Mouse (Mus musculus) ES-Bruce4 (cell line): ENCODE measurements at regions not wholly inside any gene's neighbourhood (a gene's known extent, or its start where the extent isn't known, plus 50 kb on each side); places are given as distances from the start of the nearest gene placed in this dataset.

Experiments
- H3K27ac ChIP-seq: 2 replicates; pipeline ENCODE4 v1.5.1; 2012; ENCODE audit warnings: low read length, inconsistent platforms; ENCODE audit not compliant: insufficient read depth
- H3K27me3 ChIP-seq: 2 replicates; pipeline ENCODE4 v1.6.1; 2012; ENCODE audit warnings: mild to moderate bottlenecking, low read length, inconsistent platforms; ENCODE audit not compliant: control insufficient read depth, poor library complexity, insufficient read depth, severe bottlenecking
- H3K36me3 ChIP-seq: 2 replicates; pipeline ENCODE4 v1.6.1; 2012; ENCODE audit warnings: inconsistent platforms, mild to moderate bottlenecking, low read length, moderate library complexity; ENCODE audit not compliant: control insufficient read depth, poor library complexity, insufficient read depth, severe bottlenecking
- H3K4me1 ChIP-seq: one replicate; pipeline ENCODE4 v1.8.1; 2011; ENCODE audit warnings: low read length; ENCODE audit not compliant: control insufficient read depth, insufficient read depth
- H3K4me3 ChIP-seq: 2 replicates; pipeline ENCODE4 v1.5.1; 2011; ENCODE audit warnings: low read depth, mild to moderate bottlenecking, low read length
- H3K9ac ChIP-seq: 2 replicates; pipeline ENCODE4 v1.6.1; 2012; ENCODE audit warnings: low read depth, mild to moderate bottlenecking, inconsistent platforms; ENCODE audit not compliant: poor library complexity, severe bottlenecking
- H3K9me3 ChIP-seq: replicated peaks from 2 replicates; pipeline ENCODE4 v1.6.1; 2012; ENCODE audit warnings: mild to moderate bottlenecking, low read length, inconsistent platforms; ENCODE audit not compliant: control insufficient read depth, poor library complexity, insufficient read depth, severe bottlenecking
- CTCF ChIP-seq: IDR thresholded peaks from one replicate; pipeline ENCODE4 v1.8.1; 2011; ENCODE audit warnings: low read depth, low read length
- EP300 ChIP-seq: IDR thresholded peaks from 2 replicates; pipeline ENCODE4 v1.6.1; 2011; ENCODE audit warnings: low read depth, low read length; ENCODE audit not compliant: insufficient read depth
- POLR2A ChIP-seq: IDR thresholded peaks from one replicate; pipeline ENCODE4 v1.8.1; 2011; ENCODE audit warnings: low read length; ENCODE audit not compliant: insufficient read depth

GRCm38 (mm10) chr13:102596101-102596500 is 97.3 kb upstream of the Cd180 start:
- H3K27me3 ChIP-seq = no peaks in the 10 kb centered on the region
- no peak overlapping the region for H3K9ac ChIP-seq

GRCm38 (mm10) chr13:102598181-102598580 is 95.2 kb upstream of the Cd180 start:
- H3K27me3 ChIP-seq = no peaks in the 10 kb centered on the region
- TF ChIP-seq POLR2A (no peak), EP300 (no peak), CTCF (no peak)
- H3K9ac ChIP-seq = no peak overlapping the region
- H3K36me3 ChIP-seq = no peaks in the 10 kb centered on the region
- no peak overlapping the region for H3K27ac ChIP-seq
- H3K4me1 ChIP-seq = no peaks in the 10 kb centered on the region
- H3K4me3 ChIP-seq = no peak overlapping the region
- no peaks in the 10 kb centered on the region for H3K9me3 ChIP-seq

More at GRCm38 (mm10) chr13:102596101-102596500, 97.3 kb upstream of the Cd180 start:
- H3K27ac ChIP-seq = no peak overlapping the region
- H3K4me3 ChIP-seq = no peak overlapping the region
- no peaks in the 10 kb centered on the region for H3K36me3 ChIP-seq
- no peaks in the 10 kb centered on the region for H3K4me1 ChIP-seq
- no peaks in the 10 kb centered on the region for H3K9me3 ChIP-seq
- no peak for TF ChIP-seq POLR2A
- TF ChIP-seq CTCF = no peak
- no peak for TF ChIP-seq EP300

- H3K4me1 ChIP-seq = no peaks in the 10 kb centered on the region
- no peaks in the 10 kb centered on the region for H3K9me3 ChIP-seq
- no peak overlapping the region for H3K9ac ChIP-seq
- no peaks in the 10 kb centered on the region for H3K27me3 ChIP-seq
- no peak overlapping the region for H3K4me3 ChIP-seq
- H3K36me3 ChIP-seq = no peaks in the 10 kb centered on the region
- TF ChIP-seq CTCF = no peak
- no peak for TF ChIP-seq POLR2A
- H3K27ac ChIP-seq = no peak overlapping the region
Observed at GRCm38 (mm10) chr13:102599602-102600001, 93.8 kb upstream of the Cd180 start.

- H3K9me3 ChIP-seq = no peaks in the 10 kb centered on the region
- TF ChIP-seq POLR2A (no peak), EP300 (peak; percentile 67; the same call in 1 of the 2 replicates), CTCF (no peak)
- H3K4me1 ChIP-seq = no peaks in the 10 kb centered on the region
- no peaks in the 10 kb centered on the region for H3K36me3 ChIP-seq
- H3K27ac ChIP-seq = no peak overlapping the region
- H3K4me3 ChIP-seq = no peak overlapping the region
- no peak overlapping the region for H3K9ac ChIP-seq
- H3K27me3 ChIP-seq = no peaks in the 10 kb centered on the region
Observed at GRCm38 (mm10) chr13:102600026-102600425, 93.3 kb upstream of the Cd180 start.

DNA sequence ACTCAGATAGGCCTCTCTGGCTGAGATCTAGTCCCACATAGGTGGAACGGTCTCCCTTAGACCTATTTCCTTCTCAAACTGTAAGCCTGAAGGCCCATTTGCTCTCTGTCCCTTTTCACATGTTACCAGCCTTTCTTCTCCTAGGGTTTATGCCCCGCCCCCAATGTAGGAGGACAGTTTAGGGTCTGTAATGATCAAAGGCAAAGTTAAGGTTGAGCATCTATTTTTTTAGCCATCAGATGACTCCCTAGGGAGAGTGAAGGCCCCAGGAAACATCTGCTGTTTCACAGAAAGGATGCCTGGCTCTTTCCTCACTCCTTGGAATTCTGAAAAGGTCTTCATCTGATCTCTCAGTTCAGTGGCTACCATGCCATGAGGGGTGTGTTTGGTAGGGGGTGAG is 68.9 kb upstream of the Cd180 start:
- no peaks in the 10 kb centered on the region for H3K27me3 ChIP-seq
- no peak for TF ChIP-seq CTCF
- TF ChIP-seq POLR2A = no peak
- no peak for TF ChIP-seq EP300
- no peak overlapping the region for H3K4me3 ChIP-seq
- H3K36me3 ChIP-seq = no peaks in the 10 kb centered on the region
- H3K9me3 ChIP-seq = no peaks in the 10 kb centered on the region
- H3K4me1 ChIP-seq = no peaks in the 10 kb centered on the region
- no peak overlapping the region for H3K9ac ChIP-seq
- H3K27ac ChIP-seq = no peak overlapping the region

DNA sequence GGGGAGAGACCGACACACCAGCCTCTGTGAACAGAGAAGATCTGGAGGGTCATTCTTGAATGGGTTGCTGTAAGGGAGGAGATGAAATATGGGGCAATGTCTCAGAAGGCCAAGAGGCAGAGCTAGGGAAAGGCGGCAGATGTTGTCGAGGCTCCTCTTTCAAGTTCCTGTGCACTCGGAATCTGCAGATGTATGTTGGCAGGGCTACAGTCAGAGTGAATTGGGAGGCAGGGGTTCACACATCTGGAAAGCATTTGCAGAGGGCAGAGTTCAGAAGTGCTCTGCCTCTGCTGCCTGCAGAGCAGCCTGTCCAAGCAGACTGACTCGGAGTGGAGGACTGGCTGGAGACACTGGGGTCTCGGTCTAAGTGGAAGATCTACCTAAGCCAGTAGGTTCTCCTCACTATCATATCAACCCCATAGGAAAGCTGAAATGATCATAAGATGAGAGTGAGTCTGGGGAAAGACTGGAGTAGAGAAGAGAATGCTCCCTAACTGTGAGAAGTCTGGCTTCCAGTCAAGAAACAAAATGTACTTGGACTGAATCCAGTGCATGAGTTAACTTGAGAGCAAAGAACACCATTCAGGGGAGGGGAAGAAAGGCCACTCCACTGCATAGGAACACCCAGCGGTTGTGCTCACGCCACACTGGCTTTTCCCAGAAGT is 68.1 kb upstream of the Cd180 start:
- Histone ChIP-seq H3K9me3 (no peaks in the 10 kb centered on the region), H3K4me3 (no peak overlapping the region), H3K4me1 (no peaks in the 10 kb centered on the region), H3K27ac (no peak overlapping the region), H3K9ac (no peak overlapping the region), H3K27me3 (no peaks in the 10 kb centered on the region), H3K36me3 (no peaks in the 10 kb centered on the region)
- TF ChIP-seq CTCF (no peak), EP300 (no peak), POLR2A (no peak)
